Mouse (Mus musculus) olfactory bulb, adult 2 months (tissue): ENCODE data around the gene Grifin.

ENCODE experiments used
- CTCF ChIP-seq: fragments of 200-500 bp; IDR thresholded peaks from 2 replicates; pipeline ENCODE4 v1.5.1; 2012; ENCODE audit warnings: low read depth, mild to moderate bottlenecking, low read length, moderate library complexity; ENCODE audit not compliant: insufficient read depth
- POLR2A ChIP-seq: fragments of 200-500 bp; IDR thresholded peaks from 2 replicates; pipeline ENCODE4 v1.6.1; 2012; ENCODE audit warnings: mild to moderate bottlenecking, low read depth, low read length, moderate library complexity; ENCODE audit not compliant: insufficient read depth

GRCm38 (mm10) chr5:140596927-140597588 lies 32.2 kb upstream of the Grifin start:
- TF ChIP-seq POLR2A (no peak), CTCF (no peak)
